Comparison of ENCODE assay signal across 21 mouse cellular contexts in genomic region chr19:25122417-25122816, GRCm38 (mm10).
DNase-seq lines count a peak whose midpoint lies in the region; ATAC-seq lines count a peak whose summit lies in the region.
"Had no signal": no experiment of that assay in that cellular context is flagged by ENCODE, and none has a peak within 500 bp of the region (broad histone marks: within the 10 kb centered on the region; RNA-seq: fewer than 3 reads in every experiment).

No protein-coding gene starts in this region.

- WGBS in forebrain, embryonic 14.5 days, result 71% methylated on average over 8 of the region's 8 CpGs
- 76% methylated on average over 8 of the region's 8 CpGs for WGBS in forebrain, embryonic 11.5 days
- WGBS in heart, embryonic 13.5 days, result 22% methylated on average over 8 of the region's 8 CpGs
- WGBS in neural tube, embryonic 13.5 days, result 57% methylated on average over 8 of the region's 8 CpGs

- H3K9ac ChIP-seq in forebrain, embryonic 14.5 days (ENCODE audit: low read length), result no peak overlapping the region
- H3K9ac ChIP-seq in forebrain, embryonic 11.5 days (ENCODE audit: low read length), result no peak overlapping the region
- H3K9ac ChIP-seq in heart, embryonic 13.5 days, result peak overlapping the region; percentile 34; the same call in 1 of the 2 replicates
- no peak overlapping the region for H3K9ac ChIP-seq in neural tube, embryonic 13.5 days
- H3K9ac ChIP-seq: hindbrain, embryonic 15.5 days had no signal

- H3K4me3 ChIP-seq in forebrain, embryonic 14.5 days (ENCODE audit: low read depth, low read length), result no peak overlapping the region
- no peak overlapping the region for H3K4me3 ChIP-seq in forebrain, embryonic 11.5 days (ENCODE audit: low read depth, low read length)
- H3K4me3 ChIP-seq in heart, embryonic 13.5 days, result peak overlapping the region; percentile 20; the same call in 1 of the 2 replicates
- H3K4me3 ChIP-seq in neural tube, embryonic 13.5 days, result no peak overlapping the region
- H3K4me3 ChIP-seq: embryonic facial prominence, embryonic 10.5 days; erythroblast, embryonic 14.5 days; hindbrain, embryonic 15.5 days; left cerebral cortex, adult 2 months had no signal

- H3K4me2 ChIP-seq in forebrain, embryonic 14.5 days (ENCODE audit: low read length), result no peak overlapping the region
- no peak overlapping the region for H3K4me2 ChIP-seq in forebrain, embryonic 11.5 days (ENCODE audit: low read depth, low read length, severe bottlenecking)
- H3K4me2 ChIP-seq in heart, embryonic 13.5 days, result peak overlapping the region; percentile 54
- H3K4me2 ChIP-seq in neural tube, embryonic 13.5 days, result peak overlapping the region; percentile 0; the same call in 1 of the 2 replicates

- H3K27ac ChIP-seq in forebrain, embryonic 14.5 days (ENCODE audit: low read depth, low read length), result no peak overlapping the region
- no peak overlapping the region for H3K27ac ChIP-seq in forebrain, embryonic 11.5 days (ENCODE audit: low read depth, low read length)
- no peak overlapping the region for H3K27ac ChIP-seq in heart, embryonic 13.5 days (replicated peaks)
- H3K27ac ChIP-seq in neural tube, embryonic 13.5 days (replicated peaks), result peak overlapping the region; percentile 20; the same call in 1 of the 2 replicates
- H3K27ac ChIP-seq: embryonic facial prominence, embryonic 10.5 days; hindbrain, embryonic 15.5 days; left cerebral cortex, adult 2 months; macrophage had no signal

- H3K9me3 ChIP-seq in forebrain, embryonic 14.5 days (replicated peaks; ENCODE audit: control insufficient read depth, low read length), result no peaks in the 10 kb centered on the region
- no peaks in the 10 kb centered on the region for H3K9me3 ChIP-seq in forebrain, embryonic 11.5 days (ENCODE audit: control insufficient read depth, low read length)
- no peaks in the 10 kb centered on the region for H3K9me3 ChIP-seq in heart, embryonic 13.5 days
- H3K9me3 ChIP-seq in neural tube, embryonic 13.5 days, result no peaks in the 10 kb centered on the region
- H3K9me3 ChIP-seq: embryonic facial prominence, embryonic 10.5 days; hindbrain, embryonic 15.5 days had no signal

- no peaks in the 10 kb centered on the region for H3K36me3 ChIP-seq in forebrain, embryonic 14.5 days (ENCODE audit: control insufficient read depth, insufficient read depth, low read length)
- no peaks in the 10 kb centered on the region for H3K36me3 ChIP-seq in forebrain, embryonic 11.5 days (ENCODE audit: control insufficient read depth, insufficient read depth, low read length)
- no peaks in the 10 kb centered on the region for H3K36me3 ChIP-seq in heart, embryonic 13.5 days
- H3K36me3 ChIP-seq in neural tube, embryonic 13.5 days, result no peaks in the 10 kb centered on the region
- H3K36me3 ChIP-seq: embryonic facial prominence, embryonic 10.5 days; hindbrain, embryonic 15.5 days had no signal

- ATAC-seq in forebrain, embryonic 14.5 days, result peak; percentile 55; the same call in 1 of the 2 replicates
- no peak for ATAC-seq in forebrain, embryonic 11.5 days (replicated peaks; ENCODE audit: low FRiP score)
- ATAC-seq in heart, embryonic 13.5 days (ENCODE audit: extremely low read depth, insufficient number of reproducible peaks, low FRiP score, low TSS enrichment), result no peak
- 0 out of 2 replicates have a peak, but pooled peaks have one; percentile 47 for ATAC-seq in neural tube, embryonic 13.5 days (ENCODE audit: low read depth)
- ATAC-seq: activated CD4-positive, CD25-positive, alpha-beta regulatory T cell, adult 4 months; intestine, postnatal 0 days had no signal

- intact Hi-C loops in heart, postnatal 14 days (cut with DNase I), result no loop called here

- peak; percentile 57 for DNase-seq in forebrain, embryonic 14.5 days (ENCODE audit: low spot score)
- no peak for DNase-seq in forebrain, embryonic 11.5 days (ENCODE audit: low spot score)
- DNase-seq in heart, postnatal 14 days, result no peak
- DNase-seq in neural tube, embryonic 10.5 days (ENCODE audit: extremely low spot score, low spot score), result no peak
- peak; percentile 18 for DNase-seq in right cerebral cortex, postnatal 25 days
- DNase-seq in kidney, postnatal 14 days, result no peak
- DNase-seq: adrenal gland, postnatal 36 days; cerebellum, postnatal 36 days; lung, adult 2 months; midbrain, embryonic 14.5 days; thymus, postnatal 36 days had no signal

- no peaks in the 10 kb centered on the region for H3K4me1 ChIP-seq in forebrain, embryonic 14.5 days (ENCODE audit: control insufficient read depth, insufficient read depth, low read length)
- no peaks in the 10 kb centered on the region for H3K4me1 ChIP-seq in forebrain, embryonic 11.5 days (replicated peaks; ENCODE audit: control insufficient read depth, insufficient read depth, low read length)
- peaks cover 19% of the 10 kb centered on the region for H3K4me1 ChIP-seq in heart, embryonic 13.5 days
- H3K4me1 ChIP-seq in neural tube, embryonic 13.5 days (replicated peaks), result peaks cover 16% of the 10 kb centered on the region
- H3K4me1 ChIP-seq: hindbrain, embryonic 15.5 days had no signal

- H3K27me3 ChIP-seq in forebrain, embryonic 14.5 days (replicated peaks; ENCODE audit: control insufficient read depth, insufficient read depth, low read length), result no peaks in the 10 kb centered on the region
- no peaks in the 10 kb centered on the region for H3K27me3 ChIP-seq in forebrain, embryonic 11.5 days (ENCODE audit: control insufficient read depth, insufficient read depth, low read length)
- H3K27me3 ChIP-seq in heart, embryonic 13.5 days (replicated peaks), result 0 out of 2 replicates have a peak, but pooled peaks cover 6% of the 10 kb centered on the region
- no peaks in the 10 kb centered on the region for H3K27me3 ChIP-seq in neural tube, embryonic 13.5 days
- H3K27me3 ChIP-seq: CH12.LX; hindbrain, embryonic 15.5 days had no signal

Comparison
In these comparisons a context has a peak if more than half of its experiments do, and no peak if none do; other contexts are left out.
1. ATAC-seq: peak in forebrain, embryonic 14.5 days (single experiment) and neural tube, embryonic 13.5 days (single experiment); none in forebrain, embryonic 11.5 days (single experiment) and heart, embryonic 13.5 days (single experiment).
2. DNase-seq: peak in forebrain, embryonic 14.5 days (single experiment) and right cerebral cortex, postnatal 25 days (single experiment); none in forebrain, embryonic 11.5 days (single experiment), heart, postnatal 14 days (0 of 2), neural tube, embryonic 10.5 days (single experiment) and kidney, postnatal 14 days (single experiment).
3. H3K4me2 ChIP-seq: peak in heart, embryonic 13.5 days (single experiment) and neural tube, embryonic 13.5 days (single experiment); none in forebrain, embryonic 14.5 days (single experiment) and forebrain, embryonic 11.5 days (single experiment).